Mouse (Mus musculus) CD4-positive helper T cell, adult 2 months (primary cell): ENCODE data around the gene Dlk2.

ENCODE experiments used
- DNase-seq: peaks from one replicate; pipeline ENCODE4 v3.0.0-alpha.2; 2012; ENCODE audit warnings: low read depth, missing footprints, low spot score

Dlk2 gene

GRCm38 (mm10) chr17:46272675-46273074 is 24.5 kb upstream of the Dlk2 start:
- DNase-seq, result no peak

- no peak for DNase-seq
Observed at GRCm38 (mm10) chr17:46273803-46274236, 23.4 kb upstream of the Dlk2 start.

- DNase-seq, result no peak
Observed at GRCm38 (mm10) chr17:46274465-46274864, 22.8 kb upstream of the Dlk2 start.

- no peak for DNase-seq
Observed at GRCm38 (mm10) chr17:46275034-46275433, 22.2 kb upstream of the Dlk2 start.

- DNase-seq, result no peak
Observed at GRCm38 (mm10) chr17:46275506-46275905, 21.7 kb upstream of the Dlk2 start.

- DNase-seq, result no peak
Observed at GRCm38 (mm10) chr17:46277586-46277985, 19.6 kb upstream of the Dlk2 start.

GRCm38 (mm10) chr17:46278011-46278765 is 19.0 kb upstream of the Dlk2 start:
- DNase-seq, result no peak

GRCm38 (mm10) chr17:46282483-46283123 is 14.6 kb upstream of the Dlk2 start, which contains the start of gene Tjap1:
Gene Tjap1, minus strand, starts transcription at chr17:46283026.
- peak; percentile 88 for DNase-seq

- DNase-seq, result no peak
Observed at GRCm38 (mm10) chr17:46283140-46283539, 14.1 kb upstream of the Dlk2 start.

- no peak for DNase-seq
Observed at GRCm38 (mm10) chr17:46283911-46284310, 13.3 kb upstream of the Dlk2 start.

- DNase-seq, result no peak
Observed at GRCm38 (mm10) chr17:46284653-46285052, 12.6 kb upstream of the Dlk2 start.

- no peak for DNase-seq
Observed at GRCm38 (mm10) chr17:46285407-46285806, 11.8 kb upstream of the Dlk2 start.

GRCm38 (mm10) chr17:46287678-46288095 is 9.5 kb upstream of the Dlk2 start:
- no peak for DNase-seq

GRCm38 (mm10) chr17:46296601-46297000 is 620 bp upstream of the Dlk2 start:
- DNase-seq, result peak; percentile 38

- no peak for DNase-seq
Observed at GRCm38 (mm10) chr17:46297028-46297363, 225 bp upstream of the Dlk2 start.

GRCm38 (mm10) chr17:46298220-46298913 is 1.1 kb downstream of the Dlk2 start:
- DNase-seq, result peak; percentile 73

GRCm38 (mm10) chr17:46301892-46302291 is 4.7 kb downstream of the Dlk2 start:
- no peak for DNase-seq

- no peak for DNase-seq
Observed at GRCm38 (mm10) chr17:46304184-46304583, 7.0 kb downstream of the Dlk2 start.

GRCm38 (mm10) chr17:46306956-46307355 is 9.7 kb downstream of the Dlk2 start:
- no peak for DNase-seq

GRCm38 (mm10) chr17:46309835-46310234 is 12.6 kb downstream of the Dlk2 start:
- DNase-seq, result no peak

- no peak for DNase-seq
Observed at GRCm38 (mm10) chr17:46310515-46310914, 13.3 kb downstream of the Dlk2 start.

GRCm38 (mm10) chr17:46313135-46313715 is 16.0 kb downstream of the Dlk2 start:
- DNase-seq, result no peak
